Mouse (Mus musculus) layer of hippocampus, postnatal 14 days (tissue): ENCODE measurements at regions not wholly inside any gene's neighbourhood (a gene's known extent, or its start where the extent isn't known, plus 50 kb on each side); places are given as distances from the start of the nearest gene placed in this dataset.

Experiments used
- DNase-seq, 2 experiments: peaks; one replicate each; pipeline ENCODE4 v3.0.0; 2021 to 2022; ENCODE audit warnings: low spot score in 2 of 2, mixed read lengths in 1 of 2

GRCm38 (mm10) chr14:109708733-109709132 is 794.8 kb upstream of the Slitrk1 start:
- DNase-seq = peak in 1 of 2 experiments; percentile 5

GRCm38 (mm10) chr14:109700296-109700695 is 786.3 kb upstream of the Slitrk1 start:
- DNase-seq = no peak

DNA sequence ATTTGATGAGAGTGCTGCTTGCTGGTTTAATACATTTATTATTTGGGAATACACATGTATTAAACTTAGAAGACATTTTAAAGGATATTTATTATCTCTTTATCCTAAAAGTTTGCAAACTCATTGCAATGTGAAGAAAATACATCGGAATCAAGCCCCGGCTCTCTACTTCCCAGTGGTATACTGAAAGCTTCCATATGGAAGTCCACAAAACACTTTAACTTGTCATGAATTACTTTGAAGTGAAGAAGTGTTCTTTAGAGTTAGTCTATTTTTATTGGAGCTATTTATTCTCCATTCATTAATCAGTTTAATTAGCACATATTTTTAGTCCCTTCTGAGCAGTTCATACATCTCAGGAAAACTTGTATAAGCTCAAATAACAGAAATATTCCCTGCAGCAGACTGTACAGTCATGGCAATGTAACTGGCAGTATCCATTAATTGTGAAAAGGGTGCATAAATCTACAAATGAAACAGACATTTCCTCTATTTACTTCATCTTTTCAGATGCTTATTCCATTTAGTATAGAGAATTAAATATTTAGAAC is 754.7 kb upstream of the Slitrk1 start:
- no peak for DNase-seq

GRCm38 (mm10) chr14:109668076-109668475 is 754.1 kb upstream of the Slitrk1 start:
- no peak for DNase-seq

DNA sequence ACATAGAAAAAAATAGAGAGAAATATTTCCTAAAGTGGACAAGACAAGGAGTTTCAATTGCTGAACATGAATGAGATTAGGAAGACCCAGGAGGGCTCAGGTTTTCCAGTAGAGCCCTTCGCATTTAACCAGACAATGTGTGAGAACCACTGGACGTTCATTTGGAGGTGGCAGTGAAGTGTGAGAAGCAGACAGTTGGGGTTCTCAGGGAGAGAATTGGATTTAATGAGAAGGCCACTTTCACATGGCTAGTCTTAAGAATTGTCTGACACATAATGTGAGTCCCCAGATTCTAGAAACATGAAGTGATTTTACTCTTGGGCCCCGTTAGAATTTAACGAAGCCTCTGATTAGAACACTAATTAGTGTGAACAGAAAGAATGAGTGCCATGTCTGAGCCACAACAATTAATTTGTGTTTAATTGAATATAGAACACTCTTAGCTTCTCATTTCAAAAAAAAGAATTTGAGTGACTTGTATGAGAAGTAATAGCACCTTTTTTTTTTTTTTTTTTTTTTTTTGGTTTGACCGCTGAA is 749.6 kb upstream of the Slitrk1 start:
- no peak for DNase-seq

DNA sequence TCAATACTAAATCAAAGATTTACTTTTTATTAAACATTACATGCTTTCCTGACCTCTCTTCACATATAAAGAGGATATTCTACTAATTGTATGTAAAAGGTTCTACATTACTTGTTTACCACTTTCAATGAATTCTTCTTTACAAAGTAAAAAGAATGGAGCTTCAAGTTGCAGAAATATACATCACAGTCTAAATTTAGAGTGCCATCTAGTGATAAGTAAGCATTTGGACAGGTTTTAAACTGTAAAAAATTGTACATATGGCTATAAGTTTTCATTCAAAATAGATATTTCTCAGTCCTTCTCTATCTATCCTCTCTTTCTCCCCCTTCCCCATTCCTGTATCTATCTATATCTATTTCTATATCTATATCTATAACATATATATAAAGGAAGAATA is 746.4 kb upstream of the Slitrk1 start:
- DNase-seq = no peak

GRCm38 (mm10) chr14:109648536-109648935 is 734.6 kb upstream of the Slitrk1 start:
- no peak for DNase-seq
